Mouse (Mus musculus) left cerebral cortex, postnatal 14 days (tissue): ENCODE data around the gene Casp6. TPM values are rescaled to one million over a fixed set of nuclear protein-coding genes. Genes with fewer than 3 reads are reported as not detected.

Source experiments
- DNase-seq, 2 experiments: peaks; one replicate each; pipeline ENCODE4 v3.0.0; 2021 to 2022; ENCODE audit warnings: low spot score in 2 of 2, mixed read lengths in 1 of 2
- intact Hi-C: fragments of 180-260 bp; cut with DNase I; formaldehyde crosslinking; loops from one replicate; pipeline ENCODE4 v1.15.1; 2025
- long read RNA-seq, 2 experiments: library from polyadenylated mRNA; stranded (forward); transcript quantifications; one replicate each; pipeline ENCODE4 v2.0.0; 2021
- total RNA-seq, 2 experiments: library from RNA; stranded (reverse); gene quantifications; 2 replicates each; pipeline ENCODE4 v1.2.3; 2021

Gene Casp6
- total RNA-seq: 1 to 10 TPM; 5.9 to 8.9 TPM
- long read RNA-seq, experiment 1, transcript Casp6-201 (7 exons, 1,456 nt): major isoform, 6 of 8 reads
- long read RNA-seq, experiment 1, partial matches to known transcripts: 0 of 8 reads
- long read RNA-seq, experiment 1, other reads (novel, unspliced or antisense): 0 of 8 reads
- long read RNA-seq, experiment 2, transcript Casp6-201 (7 exons, 1,456 nt): major isoform, 6 of 8 reads
- long read RNA-seq, experiment 2, partial matches to known transcripts: 0 of 8 reads
- long read RNA-seq, experiment 2, other reads (novel, unspliced or antisense): 1 of 8 reads

- intact Hi-C loops: no loop called here
- peak; percentile 43 to 62 for DNase-seq
Observed at GRCm38 (mm10) chr3:129901271-129901809, at the start of gene Casp6. Gene Casp6 (plus strand): TSS chr3:129901425.

GRCm38 (mm10) chr3:129862592-129862991 is 38.6 kb upstream of the Casp6 start:
- intact Hi-C loops: no loop called here
- DNase-seq: no peak

- peak; percentile 29 for DNase-seq
- intact Hi-C loops: no loop called here
Observed at GRCm38 (mm10) chr3:129863698-129864097, 37.5 kb upstream of the Casp6 start.

GRCm38 (mm10) chr3:129877327-129877726 is 23.9 kb upstream of the Casp6 start:
- intact Hi-C loops: no loop called here

GRCm38 (mm10) chr3:129878405-129879021 is 22.7 kb upstream of the Casp6 start, which contains the start of gene Pla2g12a:
Gene Pla2g12a (plus strand): TSS chr3:129878606.
- intact Hi-C loops: loop anchor here (2.0 kb wide), 1 partner anchor 48 kb away; the partner anchor contains the start of gene Gar1
- peak; percentile 93 to 95 for DNase-seq

More at GRCm38 (mm10) chr3:129877327-129877726, 23.9 kb upstream of the Casp6 start:
- no peak for DNase-seq

GRCm38 (mm10) chr3:129879131-129879757 is 22.0 kb upstream of the Casp6 start:
- intact Hi-C loops: loop anchor here (2.0 kb wide), 1 partner anchor 48 kb away; the partner anchor contains the start of gene Gar1
- no peak for DNase-seq

- DNase-seq: no peak
- intact Hi-C loops: loop anchor here (2.0 kb wide), 1 partner anchor 49 kb away; the partner anchor contains the start of gene Gar1
Observed at GRCm38 (mm10) chr3:129879913-129880312, 21.3 kb upstream of the Casp6 start.

GRCm38 (mm10) chr3:129880925-129881593 is 20.2 kb upstream of the Casp6 start:
- intact Hi-C loops: no loop called here
- DNase-seq: no peak

- intact Hi-C loops: no loop called here
- no peak for DNase-seq
Observed at GRCm38 (mm10) chr3:129885577-129885976, 15.6 kb upstream of the Casp6 start.

GRCm38 (mm10) chr3:129886430-129886829 is 14.8 kb upstream of the Casp6 start:
- intact Hi-C loops: no loop called here
- no peak for DNase-seq

- no peak for DNase-seq
- intact Hi-C loops: no loop called here
Observed at GRCm38 (mm10) chr3:129887779-129888517, 13.3 kb upstream of the Casp6 start.

- intact Hi-C loops: no loop called here
- no peak for DNase-seq
Observed at GRCm38 (mm10) chr3:129892003-129892402, 9.2 kb upstream of the Casp6 start.

GRCm38 (mm10) chr3:129893143-129893542 is 8.1 kb upstream of the Casp6 start:
- no peak for DNase-seq
- intact Hi-C loops: no loop called here

- intact Hi-C loops: no loop called here
- DNase-seq: no peak
Observed at GRCm38 (mm10) chr3:129896591-129896990, 4.6 kb upstream of the Casp6 start.

GRCm38 (mm10) chr3:129898886-129899285 is 2.3 kb upstream of the Casp6 start:
- intact Hi-C loops: no loop called here
- no peak for DNase-seq

GRCm38 (mm10) chr3:129903369-129903768 is 2.1 kb downstream of the Casp6 start:
- DNase-seq: no peak
- intact Hi-C loops: no loop called here

GRCm38 (mm10) chr3:129903866-129904265 is 2.6 kb downstream of the Casp6 start:
- no peak for DNase-seq
- intact Hi-C loops: no loop called here

- intact Hi-C loops: no loop called here
- DNase-seq: no peak
Observed at GRCm38 (mm10) chr3:129904381-129905132, 3.3 kb downstream of the Casp6 start.
